Mouse (Mus musculus) gastrocnemius, adult 2 months (tissue): ENCODE results near the gene Olfr145. TPM values are rescaled to one million over a fixed set of nuclear protein-coding genes. Genes with fewer than 3 reads are reported as not detected.

Experiments used
- DNase-seq: peaks from one replicate; pipeline ENCODE4 v3.0.0; 2022
- H3K27ac ChIP-seq: fragments of 200-600 bp; 2 replicates; pipeline ENCODE4 v1.8.1; 2022; ENCODE audit warnings: mild to moderate bottlenecking
- H3K4me3 ChIP-seq: fragments of 200-600 bp; 2 replicates; pipeline ENCODE4 v1.8.1; 2022; ENCODE audit warnings: mild to moderate bottlenecking, moderate library complexity
- CTCF ChIP-seq: fragments of 200-600 bp; IDR thresholded peaks from 2 replicates; pipeline ENCODE4 v1.8.1; 2022; ENCODE audit warnings: antibody characterized with exemption, mild to moderate bottlenecking, moderate library complexity
- intact Hi-C: fragments of 180-260 bp; cut with DNase I; formaldehyde crosslinking; loops from one replicate; pipeline ENCODE4 v1.15.1; 2025
- total RNA-seq, 2 experiments: library from RNA; stranded (reverse); gene quantifications; 2 replicates each; pipeline ENCODE4 v1.2.3; 2021

Gene Olfr145
- total RNA-seq, 2 experiments from 2014 or later, result not detected

- Histone ChIP-seq H3K27ac (no peak overlapping the region), H3K4me3 (no peak overlapping the region)
- no peak for TF ChIP-seq CTCF
- intact Hi-C loops, result no loop called here
- DNase-seq, result no peak
These were observed 29.8 kb downstream of the Olfr145 start for GRCm38 (mm10) chr9:37926019-37927013.

GRCm38 (mm10) chr9:37932519-37932918 lies 36.0 kb downstream of the Olfr145 start:
- peak; percentile 74 for TF ChIP-seq CTCF
- Histone ChIP-seq H3K4me3 (no peak overlapping the region), H3K27ac (no peak overlapping the region)
- DNase-seq, result peak; percentile 23
- intact Hi-C loops, result no loop called here

GRCm38 (mm10) chr9:37934146-37934545 lies 37.6 kb downstream of the Olfr145 start:
- intact Hi-C loops, result no loop called here
- Histone ChIP-seq H3K27ac (no peak overlapping the region), H3K4me3 (no peak overlapping the region)
- DNase-seq, result no peak
- no peak for TF ChIP-seq CTCF

GRCm38 (mm10) chr9:37941167-37941566 lies 44.6 kb downstream of the Olfr145 start:
- intact Hi-C loops, result no loop called here
- DNase-seq, result no peak
- TF ChIP-seq CTCF, result no peak
- Histone ChIP-seq H3K4me3 (no peak overlapping the region), H3K27ac (no peak overlapping the region)

Other genes starting within 250 kb of the Olfr145 start
- gene Tbrg1, start 239.4 kb upstream of the Olfr145 start, total RNA-seq, result 10 to 100 TPM; 29.3 to 31.7 TPM
- gene Panx3, start 227.5 kb upstream of the Olfr145 start, total RNA-seq, result not detected
- gene Olfr160, start 180.5 kb upstream of the Olfr145 start, total RNA-seq, result not detected
- not detected for gene Olfr874, start 151.6 kb upstream of the Olfr145 start, total RNA-seq
- not detected for gene Olfr875, start 124.9 kb upstream of the Olfr145 start, total RNA-seq
- not detected for gene Olfr876, start 93.7 kb upstream of the Olfr145 start, total RNA-seq
- not detected for gene Olfr877, start 42.5 kb upstream of the Olfr145 start, total RNA-seq
- gene Olfr878, start 21.1 kb downstream of the Olfr145 start, total RNA-seq, result not detected
- gene Olfr881, start 95.1 kb downstream of the Olfr145 start, total RNA-seq, result not detected
- not detected for gene Olfr883, start 129.1 kb downstream of the Olfr145 start, total RNA-seq
- not detected for gene Olfr884, start 149.8 kb downstream of the Olfr145 start, total RNA-seq
- gene Olfr885, start 164.6 kb downstream of the Olfr145 start, total RNA-seq, result not detected
- not detected for gene Olfr887, start 187.3 kb downstream of the Olfr145 start, total RNA-seq
- gene Olfr888, start 211.4 kb downstream of the Olfr145 start, total RNA-seq, result not detected
- gene Olfr889, start 218.5 kb downstream of the Olfr145 start, total RNA-seq, result not detected
- gene Olfr890, start 245.8 kb downstream of the Olfr145 start, total RNA-seq, result not detected